Mouse (Mus musculus) megakaryocyte, embryonic 14.5 days (primary cell): ENCODE results near the gene Usp35.

ENCODE experiments used
- FLI1 ChIP-seq: IDR thresholded peaks from 2 replicates; pipeline ENCODE4 v1.6.1; 2012; ENCODE audit warnings: low read length, inconsistent platforms, mixed read lengths
- GATA1 ChIP-seq: IDR thresholded peaks from 3 replicates; pipeline ENCODE4 v1.6.1; 2012; ENCODE audit warnings: mixed read lengths, low read length, inconsistent platforms, borderline replicate concordance

DNA sequence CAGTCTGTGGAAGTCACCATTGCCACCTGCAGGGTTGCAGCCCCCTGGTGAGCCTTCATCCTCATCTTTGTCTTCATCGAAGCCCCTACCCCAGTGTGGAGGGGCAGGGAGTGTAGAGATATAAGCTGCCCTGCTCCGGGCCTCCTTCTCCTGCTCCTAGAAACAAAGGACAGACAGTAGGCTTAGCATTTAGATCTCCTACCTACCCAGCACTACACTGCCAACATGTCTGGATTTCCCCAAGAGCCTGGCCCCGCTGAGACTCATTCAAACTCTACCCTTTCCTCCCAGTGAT, 21.5 kb downstream of the Usp35 start:
- TF ChIP-seq GATA1 (no peak), FLI1 (no peak)
